Mouse (Mus musculus) ES-E14 (cell line): Measurements from ENCODE around the gene Cnp.

ENCODE experiments used
- MAFK ChIP-seq: IDR thresholded peaks from 2 replicates; pipeline ENCODE4 v1.6.1; 2014; ENCODE audit warnings: mild to moderate bottlenecking, low read depth, low read length, inconsistent platforms; ENCODE audit not compliant: insufficient read depth
- ZC3H11A ChIP-seq: IDR thresholded peaks from 2 replicates; pipeline ENCODE4 v1.6.1; 2012; ENCODE audit warnings: low read depth, mild to moderate bottlenecking, inconsistent platforms, low read length, borderline replicate concordance

GRCm38 (mm10) chr11:100549466-100549865, 25.2 kb upstream of the Cnp start:
- TF ChIP-seq ZC3H11A (no peak), MAFK (no peak)
